Mouse (Mus musculus): ENCODE measurements around the gene Sqstm1. TPM values are rescaled to one million over a fixed set of nuclear protein-coding genes. Genes with fewer than 3 reads are reported as not detected.

Gene Sqstm1
- polyA plus RNA-seq, 2 experiments: 120 to 214 TPM

- H3K4me2 ChIP-seq (replicated peaks; ENCODE audit: low read depth, low read length, severe bottlenecking): peak overlapping the region; percentile 92
- peak overlapping the region; percentile 76 for H3K4me3 ChIP-seq (replicated peaks; ENCODE audit: low read length)
- no peak for TF ChIP-seq POLR2A (IDR thresholded peaks at IDR 0.05; ENCODE audit: borderline replicate concordance, extremely low read depth, insufficient read depth, insufficient read length)
- 0 out of 2 replicates have a peak, but pooled peaks cover 6% of the 10 kb centered on the region for H3K36me3 ChIP-seq (ENCODE audit: control insufficient read depth, insufficient read depth, low read length)
- WGBS: 33% methylated on average over 2 of the region's 2 CpGs
- DNase-seq (ENCODE audit: low spot score) (no peak), ATAC-seq (ENCODE audit: low FRiP score, low read depth) (no peak)
- peaks cover 32% of the 10 kb centered on the region for H3K4me1 ChIP-seq (ENCODE audit: control insufficient read depth, insufficient read depth, low read length)
- no peaks in the 10 kb centered on the region for H3K9me3 ChIP-seq (ENCODE audit: control insufficient read depth, low read length)
- H3K27me3 ChIP-seq (ENCODE audit: control insufficient read depth, insufficient read depth, low read length): no peaks in the 10 kb centered on the region
- no peak overlapping the region for H3K27ac ChIP-seq (replicated peaks; ENCODE audit: low read depth, low read length)
- H3K9ac ChIP-seq (ENCODE audit: low read depth, low read length, severe bottlenecking): peak overlapping the region; percentile 95; the same call in 1 of the 2 replicates
These were observed 15.8 kb upstream of the Sqstm1 start for GRCm38 (mm10) chr11:50226406-50226805.

DNA sequence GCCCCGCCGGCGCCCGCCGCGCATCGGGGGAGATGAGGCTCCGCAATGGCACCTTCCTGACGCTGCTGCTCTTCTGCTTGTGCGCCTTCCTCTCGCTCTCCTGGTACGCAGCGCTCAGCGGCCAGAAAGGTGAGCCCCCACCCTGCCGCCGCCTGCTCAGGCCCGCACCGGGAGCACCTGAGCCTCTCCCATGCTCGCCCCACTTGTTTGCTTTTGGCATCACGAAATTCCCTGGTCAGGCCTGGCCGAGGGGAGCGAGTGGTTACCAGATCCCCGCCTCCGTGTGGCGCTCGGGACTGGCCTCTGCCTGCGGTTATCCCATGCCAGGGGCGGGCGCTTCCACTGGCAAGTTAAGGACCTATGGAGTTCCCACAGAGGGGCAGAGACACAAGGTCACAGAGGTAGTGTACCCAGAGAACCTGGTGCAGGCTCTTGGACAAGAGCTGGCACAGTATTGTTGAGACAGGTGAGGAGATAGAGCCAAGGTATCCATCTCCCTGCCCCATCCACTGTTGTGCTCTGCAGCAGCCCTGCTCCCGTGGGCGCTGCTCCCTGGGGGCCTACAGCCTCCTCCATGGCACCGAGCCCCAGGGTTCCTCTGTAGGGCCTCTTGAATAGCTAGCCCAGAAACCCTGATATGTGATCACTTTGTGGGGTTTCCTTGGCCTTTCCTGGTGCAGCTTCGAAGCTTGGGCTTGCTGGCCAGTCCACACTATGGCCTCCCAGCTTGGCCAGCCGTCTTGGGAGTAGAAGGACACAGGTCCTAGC, 15.2 kb upstream of the Sqstm1 start:
- ATAC-seq (ENCODE audit: low FRiP score, low read depth): peak; percentile 24; the same call in 1 of the 2 replicates
- peaks cover 29% of the 10 kb centered on the region for H3K4me1 ChIP-seq (ENCODE audit: control insufficient read depth, insufficient read depth, low read length)

GRCm38 (mm10) chr11:50224671-50225530, 14.3 kb upstream of the Sqstm1 start:
- Histone ChIP-seq H3K9me3 (ENCODE audit: control insufficient read depth, low read length) (no peaks in the 10 kb centered on the region), H3K27me3 (ENCODE audit: control insufficient read depth, insufficient read depth, low read length) (no peaks in the 10 kb centered on the region), H3K4me1 (ENCODE audit: control insufficient read depth, insufficient read depth, low read length) (peaks cover 27% of the 10 kb centered on the region), H3K4me2 (replicated peaks; ENCODE audit: low read depth, low read length, severe bottlenecking) (peak overlapping the region; percentile 92), H3K36me3 (ENCODE audit: control insufficient read depth, insufficient read depth, low read length) (no peaks in the 10 kb centered on the region), H3K9ac (ENCODE audit: low read depth, low read length, severe bottlenecking) (peak overlapping the region; percentile 95), H3K4me3 (replicated peaks; ENCODE audit: low read length) (peak overlapping the region; percentile 76), H3K27ac (replicated peaks; ENCODE audit: low read depth, low read length) (peak overlapping the region; percentile 67)
- WGBS: under 1% methylated on average over 54 of the region's 70 CpGs
- TF ChIP-seq POLR2A (IDR thresholded peaks at IDR 0.05; ENCODE audit: borderline replicate concordance, extremely low read depth, insufficient read depth, insufficient read length): 0 out of 2 replicates have a peak, but pooled peaks have one; percentile 17
- peak; percentile 71 for DNase-seq (ENCODE audit: low spot score)
- peak; percentile 84 for ATAC-seq (ENCODE audit: low FRiP score, low read depth)

More for the DNA sequence above, 15.2 kb upstream of the Sqstm1 start:
- Histone ChIP-seq H3K9me3 (ENCODE audit: control insufficient read depth, low read length) (no peaks in the 10 kb centered on the region), H3K9ac (ENCODE audit: low read depth, low read length, severe bottlenecking) (peak overlapping the region; percentile 95), H3K4me3 (replicated peaks; ENCODE audit: low read length) (peak overlapping the region; percentile 76), H3K36me3 (ENCODE audit: control insufficient read depth, insufficient read depth, low read length) (0 out of 2 replicates have a peak, but pooled peaks cover 3% of the 10 kb centered on the region), H3K4me2 (replicated peaks; ENCODE audit: low read depth, low read length, severe bottlenecking) (peak overlapping the region; percentile 92), H3K27ac (replicated peaks; ENCODE audit: low read depth, low read length) (peak overlapping the region; percentile 67; the same call in 1 of the 2 replicates), H3K27me3 (ENCODE audit: control insufficient read depth, insufficient read depth, low read length) (no peaks in the 10 kb centered on the region)
- DNase-seq (ENCODE audit: low spot score): no peak
- 4% methylated on average over 32 of the region's 34 CpGs for WGBS
- TF ChIP-seq POLR2A (IDR thresholded peaks at IDR 0.05; ENCODE audit: borderline replicate concordance, extremely low read depth, insufficient read depth, insufficient read length): no peak

DNA sequence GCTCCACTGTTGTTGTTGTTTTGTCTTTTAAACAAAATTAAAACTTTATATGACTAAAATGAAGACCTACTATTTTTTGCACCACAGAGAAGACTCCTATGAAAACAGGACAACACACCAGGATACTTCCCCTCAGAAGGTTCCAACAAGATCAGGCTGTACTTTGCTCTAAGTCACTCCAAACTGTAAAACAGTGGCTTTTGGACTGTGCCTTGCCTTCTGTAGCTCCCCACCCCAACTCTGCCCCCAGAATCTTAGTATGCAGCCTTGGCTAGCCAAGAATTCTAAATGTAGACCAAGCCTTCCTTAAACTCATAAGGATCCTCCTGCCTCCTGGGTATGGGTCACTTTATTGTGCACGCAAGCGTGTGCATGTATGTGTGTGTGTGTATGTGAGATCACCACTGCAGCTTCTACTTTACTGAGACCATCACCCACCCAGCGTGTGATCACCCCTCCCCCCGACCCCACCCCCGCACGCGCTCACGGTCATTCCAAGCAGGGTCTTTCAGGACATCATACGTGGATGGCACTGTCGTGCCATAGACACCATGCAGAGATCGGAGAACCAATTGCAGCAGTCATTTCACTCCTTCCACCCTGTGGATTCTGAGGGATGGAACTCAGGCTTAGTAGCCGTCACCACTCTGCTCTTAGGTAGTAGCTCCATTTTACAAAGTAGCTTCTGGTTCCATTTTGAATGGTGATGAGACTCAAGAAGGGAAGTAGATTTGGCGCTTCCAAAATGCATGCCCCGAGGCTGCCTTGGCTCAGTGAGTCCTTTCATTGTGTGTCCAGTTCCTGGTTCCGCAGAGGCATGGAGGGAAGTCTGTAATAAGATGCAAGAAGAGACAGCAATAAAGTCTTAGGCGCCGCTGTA, 13.4 kb upstream of the Sqstm1 start:
- Histone ChIP-seq H3K36me3 (ENCODE audit: control insufficient read depth, insufficient read depth, low read length) (no peaks in the 10 kb centered on the region), H3K27me3 (ENCODE audit: control insufficient read depth, insufficient read depth, low read length) (no peaks in the 10 kb centered on the region), H3K9ac (ENCODE audit: low read depth, low read length, severe bottlenecking) (peak overlapping the region; percentile 95), H3K4me2 (replicated peaks; ENCODE audit: low read depth, low read length, severe bottlenecking) (peak overlapping the region; percentile 92), H3K27ac (replicated peaks; ENCODE audit: low read depth, low read length) (peak overlapping the region; percentile 67; the same call in 1 of the 2 replicates), H3K4me1 (ENCODE audit: control insufficient read depth, insufficient read depth, low read length) (peaks cover 27% of the 10 kb centered on the region), H3K9me3 (ENCODE audit: control insufficient read depth, low read length) (no peaks in the 10 kb centered on the region), H3K4me3 (replicated peaks; ENCODE audit: low read length) (peak overlapping the region; percentile 76)
- DNase-seq (ENCODE audit: low spot score) (no peak), ATAC-seq (ENCODE audit: low FRiP score, low read depth) (no peak)
- 7% methylated on average over 17 of the region's 17 CpGs for WGBS
- TF ChIP-seq POLR2A (IDR thresholded peaks at IDR 0.05; ENCODE audit: borderline replicate concordance, extremely low read depth, insufficient read depth, insufficient read length): no peak
